Mouse (Mus musculus) CH12.LX (cell line): ENCODE measurements around the gene H2-M5. TPM values are rescaled to one million over a fixed set of nuclear protein-coding genes. Genes with fewer than 3 reads are reported as not detected.

Experiments
- DNase-seq: peaks from one replicate; pipeline ENCODE4 v3.0.0-alpha.2; 2013; ENCODE audit errors: extremely low read depth
- H3K27ac ChIP-seq: 2 replicates; pipeline ENCODE4 v1.5.1; 2012; ENCODE audit warnings: low read depth, mild to moderate bottlenecking, control low read depth, moderate library complexity; ENCODE audit not compliant: insufficient read depth
- H3K27me3 ChIP-seq: replicated peaks from 2 replicates; pipeline ENCODE3; 2012; ENCODE audit warnings: inconsistent platforms
- H3K36me3 ChIP-seq, 2 experiments: replicated peaks in 1 of 2; 2 replicates each; pipeline versions ENCODE3 to v1.6.1; 2012; ENCODE audit warnings: inconsistent platforms in 1 of 2, low read length in 1 of 2, mild to moderate bottlenecking in 1 of 2, mixed read lengths in 1 of 2, moderate library complexity in 1 of 2; ENCODE audit not compliant: control insufficient read depth in 1 of 2, insufficient read depth in 1 of 2
- H3K4me1 ChIP-seq, 2 experiments: 2 replicates each; pipeline ENCODE4 v1.6.1; 2012; ENCODE audit warnings: inconsistent platforms in 1 of 2, moderate library complexity in 1 of 2; ENCODE audit not compliant: insufficient read depth in 2 of 2, control insufficient read depth in 1 of 2
- H3K4me2 ChIP-seq: 2 replicates; pipeline ENCODE4 v1.6.1; 2012; ENCODE audit warnings: low read depth, mild to moderate bottlenecking, control low read depth; ENCODE audit not compliant: poor library complexity, insufficient read depth, severe bottlenecking
- H3K4me3 ChIP-seq, 3 experiments: fragments of 150-350 bp in 1 of 3; sonication (generic) in 1 of 3; replicated peaks in 1 of 3; 2 replicates each; pipeline versions ENCODE3 to v1.5.1; 2011 to 2012; ENCODE audit warnings: low read depth in 2 of 3, low read length in 2 of 3, mild to moderate bottlenecking in 2 of 3, moderate library complexity in 2 of 3, control low read depth in 1 of 3, improper control_type of control experiment in 1 of 3, inconsistent platforms in 1 of 3, mixed read lengths in 1 of 3; ENCODE audit not compliant: poor library complexity in 1 of 3
- H3K79me2 ChIP-seq: replicated peaks from 2 replicates; pipeline ENCODE4 v1.6.1; 2012; ENCODE audit warnings: mild to moderate bottlenecking, moderate library complexity; ENCODE audit not compliant: control insufficient read depth, poor library complexity, insufficient read depth, severe bottlenecking; ENCODE audit errors: extremely low read depth
- H3K9ac ChIP-seq: 2 replicates; pipeline ENCODE4 v1.6.1; 2012; ENCODE audit warnings: low read depth, mild to moderate bottlenecking, control low read depth, moderate library complexity; ENCODE audit not compliant: insufficient read depth
- H3K9me3 ChIP-seq: replicated peaks from 2 replicates; pipeline ENCODE3; 2012; ENCODE audit warnings: low read length, inconsistent platforms, mixed read lengths
- BHLHE40 ChIP-seq: IDR thresholded peaks from 2 replicates; pipeline ENCODE4 v1.6.1; 2011; ENCODE audit warnings: mild to moderate bottlenecking, low read depth, low read length, improper control_type of control experiment
- CHD1 ChIP-seq: IDR thresholded peaks from 2 replicates; pipeline ENCODE4 v1.6.1; 2012; ENCODE audit warnings: low read depth, low read length, improper control_type of control experiment, inconsistent platforms
- ELF1 ChIP-seq: IDR thresholded peaks from 2 replicates; pipeline ENCODE4 v1.6.1; 2014; ENCODE audit warnings: low read depth, mild to moderate bottlenecking, inconsistent platforms, low read length, improper control_type of control experiment
- ETS1 ChIP-seq: conservative IDR thresholded peaks from 2 replicates; pipeline ENCODE4 v1.6.1; 2012; ENCODE audit warnings: low read depth, mild to moderate bottlenecking, inconsistent platforms, low read length, improper control_type of control experiment, moderate library complexity
- MAFK ChIP-seq: IDR thresholded peaks from 2 replicates; pipeline ENCODE4 v1.6.1; 2011; ENCODE audit warnings: low read length, improper control_type of control experiment; ENCODE audit not compliant: insufficient replicate concordance
- MAZ ChIP-seq: IDR thresholded peaks from 2 replicates; pipeline ENCODE4 v1.6.1; 2012; ENCODE audit warnings: low read depth, mild to moderate bottlenecking, inconsistent platforms, low read length, improper control_type of control experiment, moderate library complexity
- MXI1 ChIP-seq: IDR thresholded peaks from 2 replicates; pipeline ENCODE4 v1.6.1; 2011; ENCODE audit warnings: mild to moderate bottlenecking, low read depth, low read length, improper control_type of control experiment
- MYC ChIP-seq: IDR thresholded peaks from 2 replicates; pipeline ENCODE4 v1.6.1; 2011; ENCODE audit warnings: low read depth, mild to moderate bottlenecking, improper control_type of control experiment, low read length
- POLR2A ChIP-seq: IDR thresholded peaks from 2 replicates; pipeline ENCODE4 v1.6.1; 2011; ENCODE audit warnings: low read depth, mild to moderate bottlenecking, improper control_type of control experiment, low read length
- POLR2AphosphoS2 ChIP-seq: IDR thresholded peaks from 2 replicates; pipeline ENCODE4 v1.6.1; 2011; ENCODE audit warnings: low read depth, low read length, improper control_type of control experiment
- SIN3A ChIP-seq: IDR thresholded peaks from 2 replicates; pipeline ENCODE4 v1.6.1; 2012; ENCODE audit warnings: low read length, improper control_type of control experiment, inconsistent platforms
- SMC3 ChIP-seq: IDR thresholded peaks from 2 replicates; pipeline ENCODE4 v1.6.1; 2011; ENCODE audit warnings: low read depth, low read length, improper control_type of control experiment
- USF1 ChIP-seq: IDR thresholded peaks from 2 replicates; pipeline ENCODE4 v1.6.1; 2014; ENCODE audit warnings: low read depth, mild to moderate bottlenecking, inconsistent platforms, low read length, improper control_type of control experiment
- USF2 ChIP-seq: conservative IDR thresholded peaks from 2 replicates; pipeline ENCODE4 v1.6.1; 2011; ENCODE audit warnings: low read depth, low read length, improper control_type of control experiment
- ZKSCAN1 ChIP-seq: IDR thresholded peaks from 2 replicates; pipeline ENCODE4 v1.6.1; 2012; ENCODE audit warnings: low read depth, inconsistent platforms, low read length, improper control_type of control experiment, borderline replicate concordance
- dilution Hi-C: fragments of 300-500 bp; cut with MboI; formaldehyde crosslinking; loops from 2 replicates; pipeline ENCODE4 v1.14.3; 2020; ENCODE audit warnings: low sequenced_read_pairs; ENCODE audit not compliant: extremely low pct_unique_long_range_greater_than_20kb, extremely low pct_ligation_motif_present
- in situ Hi-C: fragments of 300-500 bp; cut with MboI; formaldehyde crosslinking; loops from 3 replicates; pipeline ENCODE4 v1.14.3; 2019; ENCODE audit warnings: low sequenced_read_pairs, low pct_ligation_motif_present, low pct_unique_long_range_greater_than_20kb, mixed read lengths
- polyA plus RNA-seq: library from polyadenylated mRNA; unstranded; fragments of >175 nt; gene quantifications from 2 replicates; pipeline ENCODE4 v1.2.1, GENCODE M21; 2012; ENCODE audit warnings: low read depth; ENCODE audit not compliant: insufficient read length
- total RNA-seq, 2 experiments: library from RNA; depleted of rRNA; stranded (reverse); fragments of 300-350 nt in 1 of 2; fragments of >200 nt in 1 of 2; gene quantifications; 2 replicates each; pipeline ENCODE4 v1.2.3; 2012 to 2014

The H2-M5 gene
- total and polyA plus RNA-seq, 3 experiments: 1.1 to 2.2 (median 1.1) TPM

- no peak overlapping the region for H3K9ac ChIP-seq
- H3K27ac ChIP-seq: no peak overlapping the region
- H3K79me2 ChIP-seq: no peaks in the 10 kb centered on the region
- no peak for DNase-seq
- no peak overlapping the region for H3K4me3 ChIP-seq
- H3K27me3 ChIP-seq: no peaks in the 10 kb centered on the region
- in situ Hi-C loops: no loop called here
- no peaks in the 10 kb centered on the region for H3K9me3 ChIP-seq
- no peaks in the 10 kb centered on the region for H3K36me3 ChIP-seq
- dilution Hi-C loops: no loop called here
- H3K4me1 ChIP-seq: no peaks in the 10 kb centered on the region
- H3K4me2 ChIP-seq: no peak overlapping the region
- TF ChIP-seq POLR2A (no peak), POLR2AphosphoS2 (no peak), MAFK (no peak), MAZ (no peak), MXI1 (no peak), ETS1 (no peak)
These were observed 14.0 kb upstream of the H2-M5 start for GRCm38 (mm10) chr17:37003366-37003765.

- no peak for DNase-seq
- in situ Hi-C loops: no loop called here
- TF ChIP-seq ETS1: no peak
- TF ChIP-seq USF2: no peak
- TF ChIP-seq ELF1: no peak
- no peak for TF ChIP-seq SMC3
- no peak for TF ChIP-seq BHLHE40
- no peak for TF ChIP-seq POLR2A
- no peak for TF ChIP-seq MAFK
- no peak for TF ChIP-seq ZKSCAN1
- TF ChIP-seq POLR2AphosphoS2: no peak
- TF ChIP-seq SIN3A: no peak
- no peak for TF ChIP-seq MXI1
- no peak for TF ChIP-seq CHD1
- no peak for TF ChIP-seq USF1
- TF ChIP-seq MYC: no peak
- H3K9ac ChIP-seq: no peak overlapping the region
- H3K27ac ChIP-seq: no peak overlapping the region
- H3K9me3 ChIP-seq: no peaks in the 10 kb centered on the region
- dilution Hi-C loops: no loop called here
- H3K36me3 ChIP-seq: no peaks in the 10 kb centered on the region
- H3K4me2 ChIP-seq: no peak overlapping the region
- H3K27me3 ChIP-seq: no peaks in the 10 kb centered on the region
- H3K79me2 ChIP-seq: no peaks in the 10 kb centered on the region
- no peak overlapping the region for H3K4me3 ChIP-seq
- H3K4me1 ChIP-seq: no peaks in the 10 kb centered on the region
These were observed 13.3 kb upstream of the H2-M5 start for GRCm38 (mm10) chr17:37002364-37003330.
